Mouse (Mus musculus) hindbrain, embryonic 16.5 days (tissue): Measurements from ENCODE around the gene Srcin1. TPM values are rescaled to one million over a fixed set of nuclear protein-coding genes. Genes with fewer than 3 reads are reported as not detected.
A peak's percentile ranks its signal among the peaks of the same experiment; 100 is the strongest.

Experiments
- ATAC-seq: fragments of 200-750 bp; cut with Nextera tagmentation; 2 replicates; pipeline ENCODE4 v1.8.0; 2017; ENCODE audit warnings: moderate TSS enrichment, moderate library complexity
- H3K27ac ChIP-seq: fragments of 300-500 bp; sonication (generic); 2 replicates; pipeline ENCODE4 v1.5.1; 2014; ENCODE audit warnings: low read depth, mild to moderate bottlenecking, control low read depth, low read length, moderate library complexity
- H3K27me3 ChIP-seq: fragments of 300-500 bp; sonication (generic); replicated peaks from 2 replicates; pipeline ENCODE4 v1.6.1; 2014; ENCODE audit warnings: low read length; ENCODE audit not compliant: control insufficient read depth, insufficient read depth
- H3K36me3 ChIP-seq: fragments of 300-500 bp; sonication (generic); 2 replicates; pipeline ENCODE4 v1.6.1; 2014; ENCODE audit warnings: mild to moderate bottlenecking, low read length, moderate library complexity, mixed read lengths; ENCODE audit not compliant: control insufficient read depth, insufficient read depth
- H3K4me1 ChIP-seq: fragments of 300-500 bp; sonication (generic); 2 replicates; pipeline ENCODE4 v1.6.1; 2014; ENCODE audit warnings: low read depth, low read length; ENCODE audit not compliant: control insufficient read depth, insufficient read depth
- H3K4me2 ChIP-seq: fragments of 300-500 bp; sonication (generic); 2 replicates; pipeline ENCODE4 v1.6.1; 2014; ENCODE audit warnings: mild to moderate bottlenecking, low read length, control low read depth, moderate library complexity
- H3K4me3 ChIP-seq: fragments of 300-500 bp; sonication (generic); 2 replicates; pipeline ENCODE4 v1.5.1; 2014; ENCODE audit warnings: mild to moderate bottlenecking, low read length, control low read depth, moderate library complexity
- H3K9ac ChIP-seq: fragments of 300-500 bp; sonication (generic); 2 replicates; pipeline ENCODE4 v1.6.1; 2014; ENCODE audit warnings: low read depth, mild to moderate bottlenecking, control low read depth, low read length, moderate library complexity
- H3K9me3 ChIP-seq: fragments of 300-500 bp; sonication (generic); 2 replicates; pipeline ENCODE4 v1.6.1; 2014; ENCODE audit warnings: mild to moderate bottlenecking, low read length, moderate library complexity; ENCODE audit not compliant: control insufficient read depth
- WGBS: fragments of 180-500 bp; shearing (Covaris S2); extraction: QIAGEN DNeasy Blood & Tissue Kit; methylation state at CpG from one replicate; pipeline ENCODE4 v1.1.7; 2014; 5-methylcytosine and 5-hydroxymethylcytosine counted together
- polyA plus RNA-seq: library from polyadenylated mRNA; unstranded; fragments of >200 nt; fragmentation: Nextera tagmentation; extraction: Ambion mirVana; gene quantifications from 2 replicates; pipeline ENCODE4 v1.2.1, GENCODE M21; 2015

Gene Srcin1
- polyA plus RNA-seq, 1 experiment from 2014 or later = 8.9 TPM

DNA sequence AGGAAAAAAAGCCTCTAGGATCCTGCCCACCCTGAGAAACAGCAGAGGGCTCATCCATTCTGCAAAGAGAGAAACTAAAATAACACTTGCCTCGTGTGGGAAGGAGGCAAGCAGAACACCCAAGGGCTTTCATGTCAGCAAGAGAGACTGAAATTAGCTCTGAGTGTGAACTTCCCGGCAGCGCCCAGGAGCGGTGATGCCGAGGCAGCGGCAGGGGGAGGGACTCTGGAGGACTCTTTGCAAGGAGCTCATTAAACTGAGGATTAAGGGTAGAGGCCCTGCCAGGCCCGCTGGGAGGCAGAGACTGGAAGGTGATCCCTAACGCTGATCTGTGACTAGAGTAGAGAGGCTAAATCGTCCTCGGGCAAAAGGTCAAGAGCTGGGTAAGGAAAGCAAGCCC, 13.2 kb upstream of the Srcin1 start:
- Histone ChIP-seq H3K4me1 (peaks cover 4% of the 10 kb centered on the region), H3K9ac (no peak overlapping the region), H3K36me3 (no peaks in the 10 kb centered on the region), H3K27me3 (no peaks in the 10 kb centered on the region), H3K9me3 (no peaks in the 10 kb centered on the region), H3K4me3 (no peak overlapping the region), H3K4me2 (no peak overlapping the region), H3K27ac (no peak overlapping the region)
- no peak for ATAC-seq
- 5% methylated on average over 10 of the region's 10 CpGs for WGBS

DNA sequence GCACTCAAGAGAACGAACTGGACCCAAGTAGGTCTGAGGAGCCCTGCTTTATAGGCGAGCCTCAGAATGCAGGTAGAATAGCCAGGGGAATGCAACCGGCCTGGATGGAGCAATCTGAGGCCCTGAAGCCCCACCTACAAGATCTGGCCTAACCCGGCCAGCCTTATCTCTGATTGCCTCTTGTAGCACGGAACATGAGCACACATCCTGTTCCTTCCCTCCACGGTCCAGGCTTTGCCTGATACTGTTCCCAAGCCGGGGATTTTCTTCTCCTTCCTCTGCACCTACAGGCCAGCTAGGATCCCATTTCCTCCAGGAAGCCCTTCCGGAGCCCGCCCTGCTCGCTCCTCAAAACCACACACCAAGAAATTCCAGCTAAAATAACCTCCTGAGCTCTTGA, 9.9 kb upstream of the Srcin1 start:
- Histone ChIP-seq H3K4me2 (no peak overlapping the region), H3K27me3 (no peaks in the 10 kb centered on the region), H3K36me3 (no peaks in the 10 kb centered on the region), H3K27ac (no peak overlapping the region), H3K4me3 (no peak overlapping the region), H3K4me1 (peaks cover 4% of the 10 kb centered on the region), H3K9me3 (no peaks in the 10 kb centered on the region), H3K9ac (no peak overlapping the region)
- no peak for ATAC-seq
- whole genome bisulfite sequencing = 76% methylated on average over 10 of the region's 10 CpGs

DNA sequence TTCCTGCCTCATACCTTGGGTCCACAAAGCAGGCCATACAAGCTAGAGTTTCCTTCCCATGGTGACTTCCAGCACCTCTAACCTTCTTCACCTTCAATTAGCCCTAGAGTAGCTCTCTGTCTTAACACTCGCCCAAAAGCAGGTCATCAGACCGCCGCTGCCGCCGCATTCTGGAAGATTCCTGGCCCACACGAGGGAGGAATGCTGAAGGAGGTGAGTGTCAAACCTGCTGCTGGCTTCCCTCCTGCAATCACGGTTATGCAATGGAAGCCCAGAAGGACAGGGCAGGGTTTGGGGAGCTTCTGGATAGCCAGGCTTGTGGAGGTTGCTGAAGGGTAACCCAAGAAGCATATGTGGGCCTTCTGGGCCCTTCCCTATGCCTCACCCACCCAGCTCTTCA, 8.5 kb upstream of the Srcin1 start:
- Histone ChIP-seq H3K36me3 (no peaks in the 10 kb centered on the region), H3K27me3 (no peaks in the 10 kb centered on the region), H3K27ac (no peak overlapping the region), H3K9me3 (no peaks in the 10 kb centered on the region), H3K9ac (no peak overlapping the region), H3K4me1 (no peaks in the 10 kb centered on the region; the same call in 1 of the 2 replicates), H3K4me2 (no peak overlapping the region), H3K4me3 (no peak overlapping the region)
- 82% methylated on average over 7 of the region's 7 CpGs for WGBS
- no peak for ATAC-seq

DNA sequence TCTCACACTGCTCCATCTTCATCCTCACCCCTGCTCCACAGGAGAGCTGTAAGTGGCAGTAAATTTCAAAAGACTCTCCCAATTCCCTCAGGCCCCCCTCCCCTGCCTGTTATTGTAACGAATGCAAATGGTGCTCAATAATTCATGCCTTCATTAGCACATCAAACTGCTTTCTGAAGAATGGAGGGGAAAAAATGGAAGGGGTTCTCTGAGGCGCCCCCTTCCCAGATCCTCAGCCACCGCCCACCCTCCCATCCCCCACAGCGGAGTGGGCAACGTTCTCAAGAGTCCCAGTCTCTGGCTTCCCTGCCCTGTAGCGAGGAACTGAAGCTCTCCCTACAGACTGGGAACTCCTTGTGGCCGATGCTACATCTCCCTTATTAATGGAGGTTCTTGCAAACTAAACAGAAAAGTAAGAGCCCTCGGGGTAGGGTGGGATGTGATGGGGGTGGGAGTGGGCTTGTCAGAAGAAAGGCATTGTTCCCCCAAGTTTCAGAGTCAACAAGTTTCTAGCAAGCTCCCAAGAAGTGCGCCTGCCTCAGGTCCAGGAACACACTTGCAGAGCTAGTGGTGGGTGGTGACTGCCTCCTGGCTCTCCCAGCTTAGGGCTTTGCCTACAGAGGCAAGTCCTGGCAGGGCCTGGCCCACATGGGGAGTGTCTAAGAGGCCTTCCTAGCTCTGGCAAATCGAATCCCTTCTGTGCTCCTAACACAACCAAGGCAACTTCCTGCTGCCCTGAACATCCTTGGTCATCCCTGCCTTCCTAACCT, 3.3 kb upstream of the Srcin1 start:
- no peaks in the 10 kb centered on the region for H3K36me3 ChIP-seq
- H3K9ac ChIP-seq = no peak overlapping the region
- H3K27ac ChIP-seq = no peak overlapping the region
- WGBS = 13% methylated on average over 10 of the region's 10 CpGs
- no peaks in the 10 kb centered on the region for H3K27me3 ChIP-seq
- no peak for ATAC-seq
- H3K4me1 ChIP-seq = peaks cover 13% of the 10 kb centered on the region
- no peak overlapping the region for H3K4me3 ChIP-seq
- no peak overlapping the region for H3K4me2 ChIP-seq
- H3K9me3 ChIP-seq = no peaks in the 10 kb centered on the region

DNA sequence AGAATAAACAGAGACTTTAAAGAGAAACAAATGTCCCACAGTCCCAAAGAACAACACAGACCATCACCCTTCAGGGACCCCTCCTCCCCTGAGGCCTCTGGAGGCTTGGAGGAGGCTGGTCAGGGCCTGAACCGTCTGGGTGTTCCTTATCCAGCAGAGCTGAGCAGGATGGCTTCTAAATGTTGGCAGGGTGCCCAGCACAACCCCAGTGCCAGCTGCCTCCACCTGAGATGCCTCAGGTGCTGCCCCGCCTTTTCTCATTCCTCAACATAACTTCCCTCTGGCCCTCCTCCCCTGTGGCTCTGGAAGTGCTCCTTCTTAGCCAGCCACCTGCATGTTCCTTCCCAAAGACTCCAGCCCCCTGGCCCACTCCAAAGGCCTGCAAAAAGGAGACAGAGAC, 2.3 kb upstream of the Srcin1 start:
- H3K9ac ChIP-seq = no peak overlapping the region
- no peaks in the 10 kb centered on the region for H3K36me3 ChIP-seq
- no peak overlapping the region for H3K4me2 ChIP-seq
- H3K9me3 ChIP-seq = no peaks in the 10 kb centered on the region
- no peak for ATAC-seq
- no peak overlapping the region for H3K27ac ChIP-seq
- no peak overlapping the region for H3K4me3 ChIP-seq
- H3K27me3 ChIP-seq = no peaks in the 10 kb centered on the region
- peaks cover 15% of the 10 kb centered on the region for H3K4me1 ChIP-seq
- 40% methylated on average over 2 of the region's 2 CpGs for whole genome bisulfite sequencing

DNA sequence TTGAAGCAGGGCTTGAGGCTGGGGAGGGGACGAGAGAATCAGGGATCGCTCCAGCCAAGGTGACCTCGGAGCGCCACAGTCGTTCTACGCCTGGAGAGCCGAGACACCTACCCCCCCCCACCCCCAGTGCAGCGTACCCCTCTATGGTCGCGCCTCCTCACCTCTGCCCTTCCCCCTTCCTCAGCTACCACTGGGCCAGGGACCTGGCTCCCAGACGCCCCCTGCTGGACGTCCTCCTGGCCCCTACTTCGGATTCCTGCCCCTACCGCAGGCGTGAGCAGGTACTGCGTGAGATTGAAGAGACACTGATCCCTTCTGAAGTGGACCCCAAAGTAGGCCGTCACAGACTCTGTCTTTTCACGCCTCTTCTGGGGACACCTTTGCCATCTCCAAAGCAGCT, 348 bp downstream of the Srcin1 start:
- Histone ChIP-seq H3K27me3 (no peaks in the 10 kb centered on the region), H3K4me1 (peaks cover 41% of the 10 kb centered on the region), H3K36me3 (no peaks in the 10 kb centered on the region), H3K4me2 (peak overlapping the region; percentile 91), H3K4me3 (peak overlapping the region; percentile 85), H3K9ac (peak overlapping the region; percentile 97), H3K9me3 (no peaks in the 10 kb centered on the region), H3K27ac (peak overlapping the region; percentile 95)
- WGBS = under 1% methylated on average over 18 of the region's 18 CpGs
- ATAC-seq = peak; percentile 46

DNA sequence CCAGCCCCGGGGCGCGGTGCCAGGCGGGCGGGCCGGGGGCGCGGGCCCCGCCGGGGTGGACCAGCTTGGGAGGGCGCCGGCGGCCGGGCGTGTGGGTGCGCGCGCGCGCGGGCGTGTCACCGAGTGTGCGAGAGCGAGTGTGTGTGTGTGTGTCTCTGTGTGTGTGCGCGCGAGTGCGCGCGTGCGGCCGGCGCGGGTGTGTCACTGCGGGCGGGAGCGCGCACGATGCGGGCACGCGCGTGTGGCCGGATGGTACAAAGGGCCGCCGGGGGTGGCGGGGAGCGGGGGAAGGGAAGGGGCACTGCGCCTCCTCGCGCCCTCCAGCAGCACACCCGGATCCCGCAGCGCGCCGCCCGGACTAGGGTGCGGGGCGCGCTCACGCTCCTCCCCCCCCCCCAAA, 911 bp downstream of the Srcin1 start:
- Histone ChIP-seq H3K4me1 (peaks cover 47% of the 10 kb centered on the region), H3K27ac (peak overlapping the region; percentile 95), H3K4me2 (peak overlapping the region; percentile 91), H3K9ac (peak overlapping the region; percentile 97), H3K4me3 (peak overlapping the region; percentile 85), H3K36me3 (no peaks in the 10 kb centered on the region), H3K9me3 (no peaks in the 10 kb centered on the region), H3K27me3 (no peaks in the 10 kb centered on the region)
- WGBS = 1% methylated on average over 37 of the region's 62 CpGs
- ATAC-seq = peak; percentile 44

DNA sequence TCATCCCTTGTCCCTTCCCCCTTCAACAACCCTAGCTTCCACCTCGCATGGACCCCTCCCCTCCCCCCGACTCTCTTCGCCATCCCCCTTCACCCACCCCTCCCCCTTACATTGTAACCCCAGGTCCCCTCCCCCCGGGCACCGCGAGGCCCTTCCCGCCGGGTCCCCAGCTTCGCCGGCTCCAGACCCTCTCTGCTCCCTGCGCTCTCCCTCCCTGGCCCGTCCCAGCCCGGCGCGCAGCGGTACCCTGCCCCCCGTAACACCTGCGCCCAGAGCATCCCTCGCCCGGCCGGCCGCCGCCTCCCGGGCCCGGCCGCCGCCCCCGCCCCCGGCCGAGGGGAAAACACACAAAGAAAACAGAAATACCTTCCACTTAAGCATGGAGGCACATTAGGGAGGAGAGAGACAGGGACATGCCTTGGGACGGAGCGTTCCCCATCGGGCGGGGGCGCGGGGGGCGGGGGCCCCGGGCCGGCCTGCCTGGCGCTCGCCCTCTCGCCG, 1.4 kb downstream of the Srcin1 start:
- Histone ChIP-seq H3K4me1 (peaks cover 51% of the 10 kb centered on the region), H3K36me3 (no peaks in the 10 kb centered on the region), H3K4me3 (peak overlapping the region; percentile 85), H3K27ac (peak overlapping the region; percentile 95), H3K9ac (peak overlapping the region; percentile 97), H3K9me3 (no peaks in the 10 kb centered on the region), H3K4me2 (peak overlapping the region; percentile 91), H3K27me3 (no peaks in the 10 kb centered on the region)
- ATAC-seq = peak; percentile 6; the same call in 1 of the 2 replicates
- 2% methylated on average over 31 of the region's 43 CpGs for WGBS

DNA sequence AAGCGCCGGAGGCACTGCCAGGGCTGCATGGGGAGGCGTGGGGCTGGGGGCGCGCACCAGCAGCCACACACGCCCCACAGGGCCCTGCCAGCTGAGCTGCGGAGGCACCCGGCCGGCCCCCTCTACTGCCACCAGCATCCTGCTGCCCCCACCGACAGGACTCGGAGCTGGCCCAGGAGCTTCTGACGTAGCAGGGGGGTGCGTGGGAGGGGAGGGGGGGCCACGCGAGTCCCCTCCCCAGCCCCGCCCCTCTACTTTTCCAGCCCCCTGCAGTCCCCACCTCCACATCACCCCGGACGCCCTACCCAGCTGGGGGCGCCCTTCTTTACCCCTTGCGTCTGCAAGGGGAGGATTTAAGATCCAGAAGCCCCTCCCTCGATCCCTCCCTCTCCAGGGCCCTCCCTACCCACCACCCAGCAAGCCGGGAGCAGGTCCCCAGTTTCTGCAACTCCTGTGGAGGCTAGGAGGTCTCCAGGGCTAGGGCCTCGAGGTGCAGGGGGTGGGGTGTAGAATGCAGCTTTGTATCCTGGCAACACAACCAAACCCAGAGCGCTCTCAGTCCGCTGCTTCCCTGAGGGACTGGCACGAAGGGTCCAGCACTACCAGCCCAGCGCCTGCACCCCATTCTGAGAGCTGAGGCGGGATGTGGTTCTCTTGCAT, 2.0 kb downstream of the Srcin1 start:
- peak; percentile 31; the same call in 1 of the 2 replicates for ATAC-seq
- peaks cover 57% of the 10 kb centered on the region for H3K4me1 ChIP-seq
- WGBS = under 1% methylated on average over 21 of the region's 28 CpGs
- peak overlapping the region; percentile 97 for H3K9ac ChIP-seq
- H3K27me3 ChIP-seq = no peaks in the 10 kb centered on the region
- H3K9me3 ChIP-seq = no peaks in the 10 kb centered on the region
- no peaks in the 10 kb centered on the region for H3K36me3 ChIP-seq
- peak overlapping the region; percentile 95 for H3K27ac ChIP-seq
- H3K4me2 ChIP-seq = peak overlapping the region; percentile 91
- H3K4me3 ChIP-seq = peak overlapping the region; percentile 85
